In the genomic region with DNA sequence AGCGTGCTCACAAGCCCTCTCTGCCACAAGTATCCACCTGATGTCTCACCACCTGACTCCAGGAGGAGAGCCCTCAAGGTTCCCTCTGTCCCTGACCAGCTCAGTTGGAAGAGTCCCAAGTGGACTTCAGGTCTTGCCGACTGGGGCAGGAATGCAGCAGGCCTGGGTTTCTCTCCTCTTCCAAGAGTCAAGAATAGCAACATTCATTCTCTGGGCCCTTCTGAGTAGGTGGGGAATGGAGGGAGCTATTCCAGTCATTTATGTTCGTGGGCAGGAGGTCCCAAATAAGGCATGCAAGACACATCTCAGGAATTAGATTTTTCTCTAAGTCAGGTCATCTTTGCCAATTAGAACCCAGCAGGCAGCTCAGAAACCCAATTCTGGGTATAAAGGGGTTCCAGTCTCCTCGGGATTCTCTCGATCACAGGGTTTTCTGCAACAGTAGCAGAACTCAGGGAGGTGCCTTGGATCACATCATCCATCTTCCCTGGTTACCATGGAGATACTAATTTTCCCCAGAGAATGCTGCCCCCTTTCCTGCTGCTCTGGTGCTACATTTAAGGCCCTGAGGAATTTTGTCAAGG, we compare ENCODE assay signal across 10 mouse cellular contexts. TPM values are rescaled to one million over a fixed set of nuclear protein-coding genes. Genes with fewer than 3 reads are reported as not detected.
DNase-seq lines count a peak whose midpoint lies in the region; ATAC-seq lines count a peak whose summit lies in the region.
"Had no signal": no experiment of that assay in that cellular context is flagged by ENCODE, and none has a peak within 500 bp of the region (broad histone marks: within the 10 kb centered on the region; RNA-seq: fewer than 3 reads in every experiment).

No protein-coding gene starts in this region.

- intact Hi-C loops in left cerebral cortex, postnatal 25 days (cut with DNase I): no loop called here

- no peaks in the 10 kb centered on the region; the same call in 1 of the 2 replicates for H3K4me1 ChIP-seq in forebrain, embryonic 12.5 days

- H3K27me3 ChIP-seq in forebrain, embryonic 12.5 days: no peaks in the 10 kb centered on the region

- no peak for ATAC-seq in forebrain, embryonic 12.5 days (ENCODE audit: low FRiP score)
- ATAC-seq: activated CD4-positive, CD25-positive, alpha-beta regulatory T cell, adult 4 months had no signal

- DNase-seq in gastrocnemius, adult 18-20 months (ENCODE audit: low spot score): peak; percentile 66
- DNase-seq in gastrocnemius, postnatal 10 days: no peak
- peak; percentile 60 for DNase-seq in right cerebral cortex, adult 18-20 months
- DNase-seq in right cerebral cortex, postnatal 14 days: no peak
- peak; percentile 53 to 89 for DNase-seq in left cerebral cortex, postnatal 25 days (ENCODE audit: low spot score in 2 of 2)
- no peak for DNase-seq in spleen, postnatal 10 days (ENCODE audit: low spot score in 2 of 2)
- DNase-seq in adrenal gland, adult 18-20 months (ENCODE audit: low spot score in 2 of 2): no peak

- H3K9me3 ChIP-seq in forebrain, embryonic 12.5 days: no peaks in the 10 kb centered on the region

- 31% methylated on average over 5 of the region's 5 CpGs for WGBS in forebrain, embryonic 12.5 days

- no peak overlapping the region for H3K4me2 ChIP-seq in forebrain, embryonic 12.5 days

- H3K9ac ChIP-seq in forebrain, embryonic 12.5 days: no peak overlapping the region

- H3K4me3 ChIP-seq in forebrain, embryonic 12.5 days (replicated peaks): no peak overlapping the region

- no peak overlapping the region for H3K27ac ChIP-seq in forebrain, embryonic 12.5 days

- H3K36me3 ChIP-seq in forebrain, embryonic 12.5 days (replicated peaks): no peaks in the 10 kb centered on the region

RNA-seq across cellular contexts. Expression of gene Eif1, which starts 7.5 kb away (rescaled TPM):
- 1,000 to 10,000 TPM; 1,490 to 1,592 TPM for total RNA-seq in gastrocnemius, adult 18-20 months (2021)
- total RNA-seq in gastrocnemius, postnatal 10 days (2021): 100 to 1,000 TPM; 838 to 840 TPM
- 100 to 1,000 TPM; 820 to 888 TPM for total RNA-seq in left cerebral cortex, postnatal 25 days (2021)
- 1,000 to 10,000 TPM; 1,436 to 1,462 TPM for total RNA-seq in adrenal gland, adult 18-20 months (2021)
- 1,544 and 1,585 TPM in 2 replicates for polyA plus RNA-seq in forebrain, embryonic 12.5 days (2016; fragmentation: Nextera tagmentation; extraction: Ambion mirVana)

RNA-seq across cellular contexts. Expression of gene Gast, which starts 22.0 kb away (rescaled TPM):
- total RNA-seq in gastrocnemius, adult 18-20 months (2021): not detected
- not detected for total RNA-seq in gastrocnemius, postnatal 10 days (2021)
- total RNA-seq in left cerebral cortex, postnatal 25 days (2021): not detected
- total RNA-seq in adrenal gland, adult 18-20 months (2021): not detected
- 1.1 TPM in 1 of 2 replicates, not detected in the other for polyA plus RNA-seq in forebrain, embryonic 12.5 days (2016; fragmentation: Nextera tagmentation; extraction: Ambion mirVana)
- polyA plus RNA-seq: activated CD4-positive, CD25-positive, alpha-beta regulatory T cell, adult 4 months; liver, embryonic 16.5 days had no signal

RNA-seq across cellular contexts. Expression of gene Krt42, which starts 42.5 kb away (rescaled TPM):
- total RNA-seq in gastrocnemius, adult 18-20 months (2021): not detected
- not detected for total RNA-seq in gastrocnemius, postnatal 10 days (2021)
- total RNA-seq in left cerebral cortex, postnatal 25 days (2021): not detected
- total RNA-seq in adrenal gland, adult 18-20 months (2021): not detected
- polyA plus RNA-seq in forebrain, embryonic 12.5 days (2016; fragmentation: Nextera tagmentation; extraction: Ambion mirVana): not detected in 2 replicates
- polyA plus RNA-seq: activated CD4-positive, CD25-positive, alpha-beta regulatory T cell, adult 4 months; liver, embryonic 16.5 days had no signal

RNA-seq across cellular contexts. Expression of gene Hap1, which starts 43.7 kb away (rescaled TPM):
- total RNA-seq in gastrocnemius, adult 18-20 months (2021): under 1 TPM; 0.26 to 0.53 TPM
- 1 to 10 TPM in 1 of 2 experiments, under 1 TPM in 1; 0.73 to 1.3 TPM for total RNA-seq in gastrocnemius, postnatal 10 days (2021)
- 100 to 1,000 TPM; 136 to 160 TPM for total RNA-seq in left cerebral cortex, postnatal 25 days (2021)
- 10 to 100 TPM; 46.9 to 49.7 TPM for total RNA-seq in adrenal gland, adult 18-20 months (2021)
- polyA plus RNA-seq in forebrain, embryonic 12.5 days (2016; fragmentation: Nextera tagmentation; extraction: Ambion mirVana): 96.3 and 116 TPM in 2 replicates

RNA-seq across cellular contexts. Expression of gene Krt17, which starts 51.4 kb away (rescaled TPM):
- under 1 TPM in 1 of 2 experiments, not detected in 1; 0.14 TPM for total RNA-seq in gastrocnemius, adult 18-20 months (2021)
- total RNA-seq in gastrocnemius, postnatal 10 days (2021): under 1 TPM in 1 of 2 experiments, not detected in 1; 0.14 TPM
- under 1 TPM in 1 of 2 experiments, not detected in 1; 0.30 TPM for total RNA-seq in left cerebral cortex, postnatal 25 days (2021)
- not detected for total RNA-seq in adrenal gland, adult 18-20 months (2021)
- polyA plus RNA-seq in forebrain, embryonic 12.5 days (2016; fragmentation: Nextera tagmentation; extraction: Ambion mirVana): 0.51 and 0.91 TPM in 2 replicates

Comparison
In these comparisons a context has a peak if more than half of its experiments do, and no peak if none do; other contexts are left out.
1. DNase-seq: peak in gastrocnemius, adult 18-20 months (single experiment), right cerebral cortex, adult 18-20 months (single experiment) and left cerebral cortex, postnatal 25 days (2 of 2); none in gastrocnemius, postnatal 10 days (single experiment), right cerebral cortex, postnatal 14 days (single experiment), spleen, postnatal 10 days (0 of 2) and adrenal gland, adult 18-20 months (0 of 2).